Mouse (Mus musculus) megakaryocyte progenitor cell, adult 5-6 weeks (primary cell): ENCODE results near the gene Eif5a. TPM values are rescaled to one million over a fixed set of nuclear protein-coding genes. Genes with fewer than 3 reads are reported as not detected.

ENCODE experiments used
- ATAC-seq: replicated peaks from 2 replicates; pipeline ENCODE4 v1.8.0; 2016; ENCODE audit warnings: mild to moderate bottlenecking, moderate TSS enrichment, inconsistent platforms; ENCODE audit not compliant: poor library complexity
- total RNA-seq, 2 experiments: library from RNA; stranded (forward) in 1 of 2; stranded (reverse) in 1 of 2; fragments of 157-497, 149-512 nt in 1 of 2; fragments of 200-1000 nt in 1 of 2; gene quantifications; 2 replicates each; pipeline versions ENCODE4 v1.2.3 to v1.2.4; 2015 to 2017

The Eif5a gene
- total RNA-seq, 2 experiments from 2014 or later = 1,221 to 1,412 TPM

DNA sequence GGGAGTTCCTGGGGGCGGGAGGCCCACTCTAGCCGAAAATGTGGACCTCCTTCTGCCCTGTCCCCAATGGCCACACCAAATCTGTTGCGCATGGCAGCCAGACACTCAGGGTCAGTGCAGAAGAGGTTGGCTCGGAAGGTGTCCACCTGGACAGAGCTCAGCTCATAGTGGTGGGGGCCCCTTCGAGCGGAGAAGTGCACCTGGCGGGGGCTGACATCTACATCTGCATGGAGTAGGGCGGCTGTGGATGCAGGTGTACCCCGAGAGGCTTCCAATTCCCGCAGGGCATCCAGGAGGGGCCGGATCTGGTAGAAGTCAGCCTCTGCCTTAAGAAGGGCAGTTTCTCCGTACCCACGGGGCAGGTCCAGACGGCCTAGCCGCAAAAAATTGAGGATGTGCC is 42.0 kb downstream of the Eif5a start:
- ATAC-seq = no peak

DNA sequence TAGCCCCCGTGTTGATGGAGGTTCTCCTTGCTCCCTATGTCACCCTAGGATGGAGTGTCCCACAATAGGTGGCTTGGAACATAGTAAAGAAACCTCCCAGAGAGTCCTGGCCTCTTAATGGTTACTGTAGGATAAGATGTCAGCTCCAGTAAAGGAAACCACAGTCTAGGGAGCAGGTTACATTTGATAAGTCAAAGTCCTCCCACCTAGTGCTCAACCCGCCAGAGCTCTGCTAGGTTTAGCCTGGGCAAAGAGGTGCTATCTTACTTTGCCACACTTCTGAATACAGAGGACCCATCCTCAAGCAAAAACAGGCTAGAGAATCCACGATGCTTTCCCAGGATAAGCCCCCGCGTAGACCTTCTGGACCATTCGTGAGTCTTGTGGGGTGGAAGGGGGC is 42.8 kb downstream of the Eif5a start:
- ATAC-seq = peak; percentile 35

DNA sequence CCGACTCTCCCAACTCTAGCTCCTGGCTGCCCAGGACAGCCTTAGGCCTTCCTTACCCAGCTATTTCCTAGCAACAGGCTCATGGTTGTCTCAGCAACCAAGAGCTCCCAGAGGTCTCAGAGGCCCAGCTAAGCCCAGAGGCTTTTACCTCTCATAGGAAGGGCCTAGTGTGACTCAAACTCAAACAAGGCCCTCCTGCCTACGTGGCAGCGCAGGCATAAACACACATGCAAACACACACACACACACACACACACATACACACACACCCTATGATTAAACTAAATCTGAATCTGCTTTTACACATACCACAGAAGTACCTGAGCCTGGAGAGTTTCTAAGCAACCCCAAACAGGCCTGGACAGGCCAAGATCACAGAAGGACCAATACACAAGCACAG is 43.4 kb downstream of the Eif5a start:
- ATAC-seq = no peak

DNA sequence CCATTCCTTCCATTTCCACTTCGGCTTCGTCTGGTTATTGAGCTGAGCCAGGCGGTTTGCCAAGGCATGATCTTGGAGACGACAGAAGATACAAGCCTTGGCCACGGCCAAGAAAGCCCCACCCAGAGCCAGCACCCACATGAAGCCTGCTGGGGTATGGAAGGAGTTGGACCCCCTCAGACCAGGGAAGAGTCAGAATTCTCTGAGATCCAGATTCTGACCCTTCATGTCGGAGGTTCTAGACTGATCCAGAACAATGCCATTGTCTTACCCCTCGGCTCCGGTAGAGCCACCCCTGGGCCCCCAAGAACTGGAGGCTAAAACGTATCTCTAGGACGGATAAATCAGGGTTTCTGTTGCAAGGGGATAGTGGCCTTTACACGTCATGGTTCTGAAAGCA is 43.9 kb downstream of the Eif5a start, which contains the start of gene Tmem95:
Gene Tmem95, minus strand, starts transcription at position 141 of the 400 bp plus-strand sequence.
- ATAC-seq = no peak

DNA sequence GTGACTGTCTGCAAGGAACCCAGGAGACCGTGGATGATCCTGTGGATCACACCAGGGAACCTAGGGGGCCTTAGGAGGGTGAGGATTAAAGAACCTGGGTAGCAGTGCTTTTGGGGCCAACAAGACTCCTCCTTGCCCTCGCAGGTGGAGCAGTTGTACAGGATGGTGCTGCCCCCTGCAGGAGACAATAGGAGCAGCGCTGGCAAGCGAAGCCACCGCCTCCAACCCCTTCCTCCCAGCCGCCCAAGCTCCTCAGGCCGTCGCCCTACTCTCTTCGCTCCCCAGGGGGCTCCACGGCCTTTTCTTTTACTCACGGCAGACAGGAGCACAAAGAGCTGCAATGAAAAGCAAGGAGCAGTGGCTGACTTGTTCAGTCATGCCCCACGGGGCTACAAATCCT is 44.9 kb downstream of the Eif5a start:
- peak; percentile 75 for ATAC-seq

DNA sequence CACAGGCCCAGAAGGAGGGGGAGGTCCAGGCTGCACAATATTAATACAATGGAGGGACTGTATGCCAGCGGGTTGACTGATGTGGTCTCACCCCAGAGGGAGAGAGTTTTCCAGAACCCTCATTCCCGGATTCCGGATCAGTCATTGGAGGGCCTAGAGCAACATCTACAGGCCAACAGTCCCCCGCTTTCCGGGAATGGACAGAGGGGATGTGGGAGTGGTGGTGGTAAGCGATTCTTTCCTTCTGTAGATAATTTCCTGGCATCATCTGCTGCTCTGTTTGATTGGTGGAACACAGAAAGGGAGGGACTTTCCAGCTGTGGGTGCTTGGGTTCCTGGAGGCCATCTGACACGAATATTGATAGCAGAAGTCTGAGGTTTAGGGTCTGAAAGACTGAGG is 45.6 kb downstream of the Eif5a start:
- no peak for ATAC-seq

DNA sequence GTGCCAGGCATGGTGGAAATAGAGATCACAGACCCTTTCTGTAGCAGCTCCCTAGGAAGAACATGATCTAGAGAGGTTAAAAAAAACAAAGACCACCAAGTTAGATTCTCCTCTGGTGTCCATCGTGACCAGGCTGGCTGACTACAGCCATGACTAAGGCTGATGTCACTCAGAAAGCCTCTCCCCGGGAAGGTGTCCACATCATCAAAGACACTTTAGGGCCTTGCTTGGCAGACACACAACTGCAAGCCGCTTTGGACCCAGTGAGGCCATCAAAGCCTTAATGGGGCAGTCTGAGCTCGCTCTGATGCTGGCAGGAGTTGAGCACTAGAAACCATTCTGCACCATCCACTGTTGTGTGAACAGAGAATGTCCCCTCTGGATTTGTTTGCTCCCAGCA is 49.3 kb downstream of the Eif5a start:
- ATAC-seq = no peak

DNA sequence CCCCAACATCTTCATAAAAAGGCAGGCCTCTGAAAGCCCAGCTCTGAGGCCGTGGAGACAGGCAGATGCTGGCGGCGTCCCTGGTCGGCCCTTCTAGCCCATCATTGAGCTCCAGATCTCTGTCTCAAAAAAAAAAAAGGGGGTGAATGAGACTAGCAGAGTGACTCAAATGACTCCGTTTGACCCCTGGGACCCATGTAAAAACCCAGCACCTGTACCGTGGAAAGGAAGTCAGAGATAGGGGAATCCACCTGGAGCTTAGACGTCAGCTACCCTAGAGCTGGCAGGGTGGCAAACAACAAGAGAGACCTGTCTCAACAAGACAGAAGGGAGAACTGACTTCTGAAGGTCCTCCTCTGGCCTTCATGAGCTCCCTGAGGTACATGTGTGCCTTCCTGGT is 49.9 kb downstream of the Eif5a start:
- no peak for ATAC-seq

DNA sequence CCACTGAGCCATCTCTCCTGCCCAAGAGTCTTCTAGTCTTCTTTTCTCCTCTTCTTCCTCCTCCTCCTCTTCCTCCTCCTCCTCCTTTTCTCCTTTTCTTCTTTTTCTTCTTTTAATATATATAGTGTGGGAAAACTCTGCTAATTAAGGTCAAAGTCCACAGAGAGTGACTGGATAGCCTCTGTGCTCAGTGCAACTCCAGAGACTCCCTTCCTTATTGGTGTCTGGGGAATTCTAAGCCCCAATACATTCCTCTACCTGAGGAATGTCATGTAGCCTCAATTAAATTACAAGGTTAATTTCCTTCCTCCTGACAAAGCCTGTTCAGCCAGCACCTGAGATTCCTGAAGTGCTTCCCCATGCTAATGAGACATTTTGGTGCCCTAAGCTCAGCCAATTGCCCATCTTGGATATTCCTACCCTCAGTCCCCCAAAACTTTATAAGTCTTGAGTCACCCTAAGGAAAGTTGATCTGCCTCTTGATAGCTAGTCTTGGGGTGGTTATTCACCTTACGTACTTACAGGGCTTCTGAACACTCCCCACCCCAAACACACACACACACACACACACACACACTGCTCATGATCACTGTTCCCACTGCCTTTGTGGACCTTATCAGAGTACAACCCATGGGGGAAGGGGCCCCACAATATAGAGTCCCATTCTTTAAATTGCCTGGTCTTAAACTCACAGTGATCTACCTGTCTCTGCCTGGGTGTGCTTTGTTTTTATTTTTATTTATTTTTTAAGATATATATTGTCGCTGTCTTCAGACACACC is 51.3 kb downstream of the Eif5a start:
- no peak for ATAC-seq

DNA sequence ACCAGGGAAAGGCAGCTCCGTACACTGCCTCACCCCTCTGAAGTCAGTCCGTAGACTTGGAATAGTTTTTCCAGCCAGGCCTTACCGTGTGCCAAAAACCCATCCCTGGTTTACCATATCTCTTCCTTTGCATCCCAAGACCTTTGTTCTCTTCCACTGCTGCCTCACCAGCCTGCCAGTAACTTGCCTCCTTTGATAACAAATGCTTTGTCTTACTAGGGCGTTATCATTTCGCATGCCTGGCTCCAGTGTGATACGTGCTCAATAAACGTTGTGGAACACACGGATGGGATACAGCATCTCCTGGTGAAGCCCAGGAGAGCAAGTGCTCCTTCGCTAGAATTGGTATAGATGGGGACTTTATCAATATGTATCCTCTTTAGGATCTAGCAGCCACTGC is 54.4 kb downstream of the Eif5a start:
- ATAC-seq = no peak

Other genes starting within 250 kb of the Eif5a start
Only the 30 nearest of the 38 such genes appear.
- gene Polr2a, start 163.3 kb downstream of the Eif5a start, total RNA-seq (2015) = 140 and 147 TPM in 2 replicates
- 21.0 and 34.4 TPM in 2 replicates for gene Polr2a, start 163.3 kb downstream of the Eif5a start, total RNA-seq (2017)
- not detected in 2 replicates for gene Slc35g3, start 160.0 kb downstream of the Eif5a start, total RNA-seq (2015)
- gene Slc35g3, start 160.0 kb downstream of the Eif5a start, total RNA-seq (2017) = not detected in 2 replicates
- 1.3 and 1.5 TPM in 2 replicates for gene Zbtb4, start 156.0 kb downstream of the Eif5a start, total RNA-seq (2015)
- gene Zbtb4, start 156.0 kb downstream of the Eif5a start, total RNA-seq (2017) = 0.51 and 0.54 TPM in 2 replicates
- gene Chrnb1, start 126.0 kb downstream of the Eif5a start, total RNA-seq (2015) = 0.24 and 1.6 TPM in 2 replicates
- 0.04 and 0.44 TPM in 2 replicates for gene Chrnb1, start 126.0 kb downstream of the Eif5a start, total RNA-seq (2017)
- gene Fgf11, start 120.1 kb downstream of the Eif5a start, total RNA-seq (2015) = 0.22 and 0.52 TPM in 2 replicates
- 0.21 and 0.41 TPM in 2 replicates for gene Fgf11, start 120.1 kb downstream of the Eif5a start, total RNA-seq (2017)
- gene Tmem102, start 116.3 kb downstream of the Eif5a start, total RNA-seq (2015) = not detected in 2 replicates
- not detected in 2 replicates for gene Tmem102, start 116.3 kb downstream of the Eif5a start, total RNA-seq (2017)
- gene Gm39566, start 106.7 kb downstream of the Eif5a start, total RNA-seq (2015) = not detected in 2 replicates
- not detected in 2 replicates for gene Gm39566, start 106.7 kb downstream of the Eif5a start, total RNA-seq (2017)
- gene Spem2, start 103.5 kb downstream of the Eif5a start, total RNA-seq (2015) = not detected in 2 replicates
- not detected in 2 replicates for gene Spem2, start 103.5 kb downstream of the Eif5a start, total RNA-seq (2017)
- not detected in 2 replicates for gene Spem1, start 99.8 kb downstream of the Eif5a start, total RNA-seq (2015)
- 0.79 TPM in 1 of 2 replicates, not detected in the other for gene Spem1, start 99.8 kb downstream of the Eif5a start, total RNA-seq (2017)
- gene Nlgn2, start 84.2 kb downstream of the Eif5a start, total RNA-seq (2015) = 8.4 and 10.8 TPM in 2 replicates
- gene Nlgn2, start 84.2 kb downstream of the Eif5a start, total RNA-seq (2017) = 3.5 and 6.2 TPM in 2 replicates
- 240 and 307 TPM in 2 replicates for gene Tmem256, start 83.4 kb downstream of the Eif5a start, total RNA-seq (2015)
- gene Tmem256, start 83.4 kb downstream of the Eif5a start, total RNA-seq (2017) = 174 and 238 TPM in 2 replicates
- 60.6 and 62.2 TPM in 2 replicates for gene Plscr3, start 75.6 kb downstream of the Eif5a start, total RNA-seq (2015)
- 29.1 and 32.9 TPM in 2 replicates for gene Plscr3, start 75.6 kb downstream of the Eif5a start, total RNA-seq (2017)
- 0.32 TPM in 1 of 2 replicates, not detected in the other for gene Tnk1, start 63.2 kb downstream of the Eif5a start, total RNA-seq (2015)
- gene Tnk1, start 63.2 kb downstream of the Eif5a start, total RNA-seq (2017) = 0.54 TPM in 1 of 2 replicates, not detected in the other
- gene Tmem95, start 43.9 kb downstream of the Eif5a start, total RNA-seq (2015) = not detected in 2 replicates
- not detected in 2 replicates for gene Tmem95, start 43.9 kb downstream of the Eif5a start, total RNA-seq (2017)
- gene Kctd11, start 40.6 kb downstream of the Eif5a start, total RNA-seq (2015) = 1.1 and 2.3 TPM in 2 replicates
- 0.88 and 1.9 TPM in 2 replicates for gene Kctd11, start 40.6 kb downstream of the Eif5a start, total RNA-seq (2017)
- 23.6 and 24.7 TPM in 2 replicates for gene Acap1, start 26.4 kb downstream of the Eif5a start, total RNA-seq (2015)
- gene Acap1, start 26.4 kb downstream of the Eif5a start, total RNA-seq (2017) = 59.2 and 67.5 TPM in 2 replicates
- gene 2810408A11Rik, start 21.0 kb downstream of the Eif5a start, total RNA-seq (2015) = 1.9 and 3.0 TPM in 2 replicates
- gene 2810408A11Rik, start 21.0 kb downstream of the Eif5a start, total RNA-seq (2017) = 1.7 and 6.6 TPM in 2 replicates
- gene Neurl4, start 20.9 kb downstream of the Eif5a start, total RNA-seq (2015) = 9.5 and 11.0 TPM in 2 replicates
- 20.2 and 21.6 TPM in 2 replicates for gene Neurl4, start 20.9 kb downstream of the Eif5a start, total RNA-seq (2017)
- gene Gps2, start 8.1 kb downstream of the Eif5a start, total RNA-seq (2015) = 106 and 114 TPM in 2 replicates
- 46.2 and 56.3 TPM in 2 replicates for gene Gps2, start 8.1 kb downstream of the Eif5a start, total RNA-seq (2017)
- gene Ybx2, start 13.8 kb upstream of the Eif5a start, total RNA-seq (2015) = 0.32 TPM in 1 of 2 replicates, not detected in the other
- gene Ybx2, start 13.8 kb upstream of the Eif5a start, total RNA-seq (2017) = not detected in 2 replicates
- gene Slc2a4, start 26.2 kb upstream of the Eif5a start, total RNA-seq (2015) = 0.22 TPM in 1 of 2 replicates, not detected in the other
- gene Slc2a4, start 26.2 kb upstream of the Eif5a start, total RNA-seq (2017) = not detected in 2 replicates
- not detected in 2 replicates for gene Cldn7, start 42.8 kb upstream of the Eif5a start, total RNA-seq (2015)
- not detected in 2 replicates for gene Cldn7, start 42.8 kb upstream of the Eif5a start, total RNA-seq (2017)
- 131 and 135 TPM in 2 replicates for gene Ctdnep1, start 59.2 kb upstream of the Eif5a start, total RNA-seq (2015)
- gene Ctdnep1, start 59.2 kb upstream of the Eif5a start, total RNA-seq (2017) = 28.7 and 33.7 TPM in 2 replicates
- 110 and 129 TPM in 2 replicates for gene Elp5, start 60.6 kb upstream of the Eif5a start, total RNA-seq (2015)
- 57.5 and 66.1 TPM in 2 replicates for gene Elp5, start 60.6 kb upstream of the Eif5a start, total RNA-seq (2017)
- gene Gabarap, start 69.2 kb upstream of the Eif5a start, total RNA-seq (2015) = 387 and 444 TPM in 2 replicates
- gene Gabarap, start 69.2 kb upstream of the Eif5a start, total RNA-seq (2017) = 242 and 274 TPM in 2 replicates
- 34.5 and 37.9 TPM in 2 replicates for gene Phf23, start 73.8 kb upstream of the Eif5a start, total RNA-seq (2015)
- gene Phf23, start 73.8 kb upstream of the Eif5a start, total RNA-seq (2017) = 31.7 and 40.0 TPM in 2 replicates
- 9.5 and 9.8 TPM in 2 replicates for gene Dvl2, start 78.6 kb upstream of the Eif5a start, total RNA-seq (2015)
- gene Dvl2, start 78.6 kb upstream of the Eif5a start, total RNA-seq (2017) = 9.5 and 14.7 TPM in 2 replicates
- gene Acadvl, start 93.5 kb upstream of the Eif5a start, total RNA-seq (2015) = 28.7 and 45.7 TPM in 2 replicates
- 43.6 and 49.1 TPM in 2 replicates for gene Acadvl, start 93.5 kb upstream of the Eif5a start, total RNA-seq (2017)
- gene Dlg4, start 95.0 kb upstream of the Eif5a start, total RNA-seq (2015) = 5.8 and 6.7 TPM in 2 replicates
- gene Dlg4, start 95.0 kb upstream of the Eif5a start, total RNA-seq (2017) = 3.8 and 4.1 TPM in 2 replicates
- not detected in 2 replicates for gene Asgr1, start 132.1 kb upstream of the Eif5a start, total RNA-seq (2015)
- gene Asgr1, start 132.1 kb upstream of the Eif5a start, total RNA-seq (2017) = not detected in 2 replicates